Mouse (Mus musculus) stomach, postnatal 0 days (tissue): ENCODE data around the gene Klra7. TPM values are rescaled to one million over a fixed set of nuclear protein-coding genes. Genes with fewer than 3 reads are reported as not detected.
"Not testable (repeated sequence)": the region's sequence is repeated elsewhere in the genome, so short reads cannot be mapped to it uniquely, and the experiment has no call there.

Experiments used
- ATAC-seq: fragments of 200-750 bp; cut with Nextera tagmentation; 2 replicates; pipeline ENCODE4 v1.8.0; 2017; ENCODE audit not compliant: low FRiP score, low TSS enrichment
- DNase-seq: peaks from one replicate; pipeline ENCODE4 v3.0.0-alpha.2; 2016; ENCODE audit warnings: low spot score
- H3K27ac ChIP-seq: fragments of 300-500 bp; sonication (generic); replicated peaks from 2 replicates; pipeline ENCODE4 v1.5.1; 2014; ENCODE audit warnings: mild to moderate bottlenecking, control low read depth
- H3K27me3 ChIP-seq: fragments of 300-500 bp; sonication (generic); 2 replicates; pipeline ENCODE4 v1.6.1; 2014; ENCODE audit warnings: low read length; ENCODE audit not compliant: control insufficient read depth, insufficient read depth
- H3K36me3 ChIP-seq: fragments of 300-500 bp; sonication (generic); 2 replicates; pipeline ENCODE4 v1.6.1; 2014; ENCODE audit warnings: low read length, mixed read lengths; ENCODE audit not compliant: control insufficient read depth, insufficient read depth
- H3K4me1 ChIP-seq: fragments of 300-500 bp; sonication (generic); replicated peaks from 2 replicates; pipeline ENCODE4 v1.6.1; 2014; ENCODE audit warnings: antibody characterized with exemption; ENCODE audit not compliant: control insufficient read depth, insufficient read depth
- H3K4me2 ChIP-seq: fragments of 300-500 bp; sonication (generic); replicated peaks from 2 replicates; pipeline ENCODE4 v1.6.1; 2014; ENCODE audit warnings: low read depth, mild to moderate bottlenecking, control low read depth, moderate library complexity
- H3K4me3 ChIP-seq: fragments of 300-500 bp; sonication (generic); 2 replicates; pipeline ENCODE4 v1.5.1; 2014; ENCODE audit warnings: low read depth, low read length, control low read depth
- H3K9ac ChIP-seq: fragments of 300-500 bp; sonication (generic); 2 replicates; pipeline ENCODE4 v1.6.1; 2014; ENCODE audit warnings: mild to moderate bottlenecking, low read length, control low read depth, mixed read lengths
- H3K9me3 ChIP-seq: fragments of 300-500 bp; sonication (generic); 2 replicates; pipeline ENCODE4 v1.6.1; 2016; ENCODE audit warnings: low read length; ENCODE audit not compliant: control insufficient read depth
- CTCF ChIP-seq: IDR thresholded peaks from 2 replicates; pipeline ENCODE4 v1.5.1; 2016; ENCODE audit warnings: antibody characterized with exemption, low read depth, mild to moderate bottlenecking, moderate library complexity
- EP300 ChIP-seq: optimal IDR thresholded peaks from 2 replicates; pipeline ENCODE3; 2016; ENCODE audit warnings: antibody characterized with exemption
- WGBS: fragments of 180-500 bp; shearing (Covaris S2); extraction: QIAGEN DNeasy Blood & Tissue Kit; methylation state at CpG from one replicate; pipeline ENCODE4 v1.1.7; 2014; 5-methylcytosine and 5-hydroxymethylcytosine counted together
- polyA plus RNA-seq: library from polyadenylated mRNA; unstranded; fragments of >200 nt; fragmentation: Nextera tagmentation; extraction: Ambion mirVana; gene quantifications from 2 replicates; pipeline ENCODE4 v1.2.1, GENCODE M21; 2015

Klra7 gene
- not detected in 2 replicates for polyA plus RNA-seq

- H3K4me3 ChIP-seq, result no peak within 1 kb of the TSS
- H3K9ac ChIP-seq, result no peak within 1 kb of the TSS
- no peak within 1 kb of the TSS for H3K27ac ChIP-seq
- H3K4me1 ChIP-seq, result no peaks in the 10 kb centered on the region
- no peaks in the 10 kb centered on the region for H3K36me3 ChIP-seq
- no peaks in the 10 kb centered on the region for H3K9me3 ChIP-seq
- ATAC-seq, result no peak
- DNase-seq, result no peak
- no peaks in the 10 kb centered on the region for H3K27me3 ChIP-seq
- TF ChIP-seq CTCF, result no peak
- TF ChIP-seq EP300, result no peak
- H3K4me2 ChIP-seq, result no peak within 1 kb of the TSS
These were observed at the start of gene Klra7 for GRCm38 (mm10) chr6:130233222-130233621. Klra7 (minus strand) TSS chr6:130233322.

DNA sequence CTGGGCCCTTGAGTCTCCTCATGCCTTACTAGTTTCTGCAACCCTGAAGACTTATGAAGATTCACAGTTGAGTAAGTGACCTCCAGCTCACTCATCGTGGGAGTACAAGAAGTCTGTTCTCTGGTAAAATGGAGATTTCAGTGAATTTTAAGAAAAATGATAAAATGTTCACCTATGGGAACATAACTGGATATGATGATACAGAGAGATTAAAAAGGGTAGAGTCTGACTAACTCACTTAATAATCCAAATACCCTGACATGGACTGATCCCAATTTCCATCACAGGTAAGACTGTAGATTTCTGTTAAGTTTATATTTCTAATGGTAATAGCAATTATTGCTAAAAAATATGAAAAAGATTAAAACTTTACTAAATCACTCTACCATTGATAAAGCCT lies 48.7 kb upstream of the Klra7 start, which contains the start of gene Klra10:
Gene Klra10, minus strand, starts transcription at position 101 of the 400 bp plus-strand sequence.
- H3K9ac ChIP-seq, H3K4me3 ChIP-seq, ATAC-seq, H3K9me3 ChIP-seq, H3K27ac ChIP-seq, H3K27me3 ChIP-seq, H3K4me1 ChIP-seq, H3K4me2 ChIP-seq, H3K36me3 ChIP-seq, DNase-seq: not testable (repeated sequence)
- 76% methylated on average over 1 of the region's 1 CpGs for WGBS

GRCm38 (mm10) chr6:130255326-130255725 lies 22.2 kb upstream of the Klra7 start:
- H3K4me1 ChIP-seq, result no peaks in the 10 kb centered on the region
- no peak overlapping the region for H3K9ac ChIP-seq
- 86% methylated on average over 2 of the region's 2 CpGs for WGBS
- H3K4me3 ChIP-seq, result no peak overlapping the region
- H3K4me2 ChIP-seq, result no peak overlapping the region
- DNase-seq (no peak), ATAC-seq (no peak)
- no peaks in the 10 kb centered on the region for H3K9me3 ChIP-seq
- no peaks in the 10 kb centered on the region for H3K36me3 ChIP-seq
- no peak overlapping the region for H3K27ac ChIP-seq
- no peak for TF ChIP-seq EP300
- no peak for TF ChIP-seq CTCF
- no peaks in the 10 kb centered on the region for H3K27me3 ChIP-seq

DNA sequence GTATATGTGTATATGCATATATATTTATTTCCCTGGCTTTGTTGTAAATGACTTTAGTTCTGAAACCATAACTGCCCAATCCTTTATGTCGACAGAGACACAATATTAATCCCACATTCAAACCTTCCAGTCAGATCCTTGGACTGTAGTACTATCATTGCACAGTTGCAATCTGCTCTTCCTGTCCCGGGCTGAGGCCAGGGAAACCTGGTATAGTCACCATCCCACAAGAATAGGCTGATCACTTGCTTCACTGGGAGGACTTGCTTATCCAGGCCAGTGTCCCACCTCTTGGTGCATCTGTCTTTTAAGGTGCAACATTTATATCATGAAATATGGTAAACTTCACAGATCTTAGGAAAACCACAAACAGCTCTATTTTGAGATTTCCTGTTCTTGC lies 4.4 kb upstream of the Klra7 start:
- Histone ChIP-seq H3K4me2 (no peak overlapping the region), H3K9me3 (no peaks in the 10 kb centered on the region)
- WGBS, result 66% methylated on average over 2 of the region's 2 CpGs

DNA sequence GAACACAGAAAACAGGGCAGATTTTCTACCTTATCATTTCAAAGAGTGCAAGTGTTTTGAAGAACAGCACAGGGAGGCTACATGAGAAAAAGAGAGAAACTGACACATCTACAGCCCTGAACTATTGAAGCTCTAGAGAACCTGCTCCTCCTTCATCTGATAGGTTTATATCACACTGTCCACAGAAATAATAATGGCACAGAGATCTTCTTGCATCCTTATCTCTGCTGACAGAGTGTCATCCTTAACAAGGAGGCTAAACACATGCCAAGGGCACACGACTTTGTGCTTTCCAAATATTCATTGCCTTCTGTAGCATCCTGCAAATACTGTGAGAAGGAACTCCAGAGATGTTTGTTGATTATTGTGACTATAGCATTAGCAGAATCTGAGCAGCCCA lies 3.5 kb upstream of the Klra7 start:
- no peak for TF ChIP-seq EP300
- TF ChIP-seq CTCF, result no peak
- H3K4me2 ChIP-seq, result no peak overlapping the region
- no peaks in the 10 kb centered on the region for H3K9me3 ChIP-seq
- no peaks in the 10 kb centered on the region for H3K36me3 ChIP-seq
- H3K4me1 ChIP-seq, result no peaks in the 10 kb centered on the region
- DNase-seq (no peak), ATAC-seq (no peak)
- H3K27me3 ChIP-seq, result no peaks in the 10 kb centered on the region
- H3K9ac ChIP-seq, result no peak overlapping the region
- WGBS, result 36% methylated on average over 1 of the region's 1 CpGs
- no peak overlapping the region for H3K27ac ChIP-seq
- no peak overlapping the region for H3K4me3 ChIP-seq

More for the DNA sequence above, 4.4 kb upstream of the Klra7 start:
- Histone ChIP-seq H3K27ac (no peak overlapping the region), H3K9ac (no peak overlapping the region), H3K36me3 (no peaks in the 10 kb centered on the region), H3K4me3 (no peak overlapping the region), H3K27me3 (no peaks in the 10 kb centered on the region), H3K4me1 (no peaks in the 10 kb centered on the region)
- DNase-seq (no peak), ATAC-seq (no peak)
- TF ChIP-seq CTCF (no peak), EP300 (no peak)

DNA sequence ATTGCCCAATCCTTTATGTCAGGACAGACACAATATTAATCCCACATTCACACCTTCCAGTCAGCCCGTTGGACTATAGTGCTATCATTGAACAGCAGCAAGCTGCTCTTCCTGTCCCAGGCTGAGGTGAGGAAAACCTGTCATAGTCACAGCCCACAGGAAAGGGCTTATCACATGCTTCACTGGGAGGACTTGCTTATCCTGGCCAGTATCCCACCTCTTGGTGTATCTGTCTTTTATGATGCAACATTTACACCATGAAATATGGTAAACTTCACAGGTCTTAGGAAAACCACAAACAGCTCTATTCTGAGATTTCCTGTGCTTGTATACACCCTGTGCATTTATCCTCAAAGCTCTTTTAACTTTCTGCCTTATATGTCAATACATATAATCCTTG lies 35.7 kb downstream of the Klra7 start:
- WGBS, result 84% methylated on average over 1 of the region's 1 CpGs
- not testable (repeated sequence) for H3K9me3 ChIP-seq, H3K27ac ChIP-seq, DNase-seq, ATAC-seq, H3K36me3 ChIP-seq, H3K4me2 ChIP-seq, H3K9ac ChIP-seq, H3K4me3 ChIP-seq, H3K27me3 ChIP-seq, H3K4me1 ChIP-seq

- H3K27ac ChIP-seq, H3K4me1 ChIP-seq, H3K9ac ChIP-seq, DNase-seq, H3K36me3 ChIP-seq, H3K27me3 ChIP-seq, ATAC-seq, H3K9me3 ChIP-seq, H3K4me2 ChIP-seq, H3K4me3 ChIP-seq: not testable (repeated sequence)
- 61% methylated on average over 3 of the region's 3 CpGs for WGBS
These were observed 40.1 kb downstream of the Klra7 start, which contains the start of gene Klra9 for GRCm38 (mm10) chr6:130193012-130193411. Klra9 (minus strand) TSS chr6:130193112.

Other genes starting within 250 kb of the Klra7 start
- gene Klra6, start 206.4 kb downstream of the Klra7 start, polyA plus RNA-seq, result not detected in 2 replicates
- not detected in 2 replicates for gene Klra4, start 166.1 kb downstream of the Klra7 start, polyA plus RNA-seq
- not detected in 2 replicates for gene Klra8, start 103.4 kb downstream of the Klra7 start, polyA plus RNA-seq
- gene Klra9, start 40.2 kb downstream of the Klra7 start, polyA plus RNA-seq, result not detected in 2 replicates
- gene Klra10, start 48.6 kb upstream of the Klra7 start, polyA plus RNA-seq, result not detected in 2 replicates
- not detected in 2 replicates for gene Klra3, start 104.3 kb upstream of the Klra7 start, polyA plus RNA-seq
- not detected in 2 replicates for gene Klra1, start 153.6 kb upstream of the Klra7 start, polyA plus RNA-seq